Mouse (Mus musculus) adipocyte (in vitro differentiated cells): Measurements from ENCODE around the gene Kpna2.
"Not testable (repeated sequence)": the region's sequence is repeated elsewhere in the genome, so short reads cannot be mapped to it uniquely, and the experiment has no call there.

Experiments used
- DNase-seq: peaks from one replicate; pipeline ENCODE4 v3.0.0-alpha.2; 2016; ENCODE audit warnings: low spot score

Kpna2 gene

DNA sequence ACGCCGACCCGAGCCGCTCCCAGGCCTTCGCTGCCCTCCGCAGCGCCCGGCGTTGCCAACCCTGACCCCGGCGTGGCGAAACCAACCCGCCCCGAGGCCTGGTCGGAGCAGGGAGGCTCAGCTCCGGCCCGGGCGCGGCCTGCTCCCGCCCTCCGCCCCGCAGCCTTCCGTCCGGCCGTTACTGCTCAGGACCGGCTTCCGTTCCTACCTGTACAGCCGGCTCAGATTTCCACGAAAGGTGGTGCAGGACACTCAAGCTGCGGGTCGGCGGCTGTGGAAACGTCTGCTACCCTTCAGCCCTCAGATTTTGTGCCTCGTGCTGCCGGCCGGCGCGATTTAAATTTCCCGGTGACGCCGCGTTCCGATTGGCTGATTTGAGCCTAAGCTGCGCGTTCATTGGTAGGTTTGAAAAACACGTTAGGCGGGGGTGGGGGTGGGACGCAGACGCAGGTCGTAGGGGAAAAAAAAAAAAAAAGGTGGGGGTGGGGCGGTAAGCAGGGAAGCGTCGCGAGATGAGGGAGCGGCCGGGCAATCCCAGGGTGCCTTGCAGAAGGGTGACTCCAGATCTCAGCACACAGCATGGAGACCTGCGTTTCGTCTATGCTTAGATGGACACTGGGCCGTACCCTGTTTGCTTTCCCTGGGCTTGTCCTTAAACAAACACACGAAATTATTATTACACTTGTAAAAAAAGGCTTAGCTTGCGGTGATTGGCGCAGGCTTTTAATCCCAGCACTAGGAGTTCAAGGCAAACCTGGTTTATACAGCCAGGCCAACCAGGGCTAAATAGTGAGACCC is at the start of gene Kpna2:
Gene Kpna2, minus strand, starts transcription at position 391 of the 798 bp plus-strand sequence.
- peak; percentile 96 for DNase-seq

GRCm38 (mm10) chr11:107046766-107047620 is 47.7 kb upstream of the Kpna2 start:
- no peak for DNase-seq

- DNase-seq, result no peak
Measured at GRCm38 (mm10) chr11:107045546-107045945, 46.2 kb upstream of the Kpna2 start.

GRCm38 (mm10) chr11:107044321-107044720 is 45.0 kb upstream of the Kpna2 start:
- DNase-seq, result peak; percentile 84

- no peak for DNase-seq
Measured at GRCm38 (mm10) chr11:107043361-107043760, 44.0 kb upstream of the Kpna2 start.

- peak; percentile 84 for DNase-seq
Measured at GRCm38 (mm10) chr11:107041396-107041795, 42.1 kb upstream of the Kpna2 start.

GRCm38 (mm10) chr11:107039417-107039816 is 40.1 kb upstream of the Kpna2 start:
- peak; percentile 71 for DNase-seq

GRCm38 (mm10) chr11:107034085-107034810 is 34.9 kb upstream of the Kpna2 start:
- DNase-seq, result no peak

DNA sequence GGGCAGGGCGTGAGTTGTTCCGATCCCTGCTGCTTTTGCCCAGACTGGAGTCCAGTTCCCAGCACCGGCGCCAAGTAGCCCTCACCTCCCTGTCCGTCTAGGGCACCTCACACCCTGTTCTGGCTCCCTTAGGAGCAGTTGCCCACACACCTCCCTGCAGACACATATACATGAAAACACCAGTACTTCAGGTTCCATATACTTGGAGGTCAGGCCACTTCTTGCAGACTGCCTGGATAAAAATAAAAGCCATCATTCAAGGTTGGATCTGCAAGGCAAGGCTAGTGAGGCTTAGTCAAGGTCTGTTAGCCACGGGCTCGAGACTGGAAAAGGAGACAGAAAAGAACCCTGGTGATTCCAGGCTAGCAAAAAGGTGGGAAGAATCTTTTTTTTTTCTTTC is 32.3 kb upstream of the Kpna2 start:
- no peak for DNase-seq

GRCm38 (mm10) chr11:107029536-107029935 is 30.2 kb upstream of the Kpna2 start:
- no peak for DNase-seq

DNA sequence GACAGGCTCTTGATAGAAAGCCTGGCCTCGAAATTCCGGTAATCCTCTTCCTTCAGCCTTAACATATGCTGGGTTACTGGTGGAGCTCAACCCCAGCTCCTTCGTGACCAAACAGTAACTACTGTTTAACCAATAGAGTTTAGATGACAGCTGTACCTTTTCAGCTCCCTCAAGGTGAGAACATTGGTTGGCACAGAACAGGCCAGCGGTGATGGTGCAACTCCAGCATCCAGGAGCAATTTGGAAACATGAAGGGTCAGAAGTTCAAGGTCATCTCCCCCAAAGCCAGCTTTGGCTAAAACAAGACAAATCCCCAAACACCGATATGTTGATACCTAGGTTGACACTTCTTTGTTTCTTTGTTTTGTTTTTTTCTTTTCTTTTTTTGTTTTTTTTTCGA is 29.4 kb upstream of the Kpna2 start:
- no peak for DNase-seq

- DNase-seq, result no peak
Measured at GRCm38 (mm10) chr11:107028275-107028618, 28.9 kb upstream of the Kpna2 start.

DNA sequence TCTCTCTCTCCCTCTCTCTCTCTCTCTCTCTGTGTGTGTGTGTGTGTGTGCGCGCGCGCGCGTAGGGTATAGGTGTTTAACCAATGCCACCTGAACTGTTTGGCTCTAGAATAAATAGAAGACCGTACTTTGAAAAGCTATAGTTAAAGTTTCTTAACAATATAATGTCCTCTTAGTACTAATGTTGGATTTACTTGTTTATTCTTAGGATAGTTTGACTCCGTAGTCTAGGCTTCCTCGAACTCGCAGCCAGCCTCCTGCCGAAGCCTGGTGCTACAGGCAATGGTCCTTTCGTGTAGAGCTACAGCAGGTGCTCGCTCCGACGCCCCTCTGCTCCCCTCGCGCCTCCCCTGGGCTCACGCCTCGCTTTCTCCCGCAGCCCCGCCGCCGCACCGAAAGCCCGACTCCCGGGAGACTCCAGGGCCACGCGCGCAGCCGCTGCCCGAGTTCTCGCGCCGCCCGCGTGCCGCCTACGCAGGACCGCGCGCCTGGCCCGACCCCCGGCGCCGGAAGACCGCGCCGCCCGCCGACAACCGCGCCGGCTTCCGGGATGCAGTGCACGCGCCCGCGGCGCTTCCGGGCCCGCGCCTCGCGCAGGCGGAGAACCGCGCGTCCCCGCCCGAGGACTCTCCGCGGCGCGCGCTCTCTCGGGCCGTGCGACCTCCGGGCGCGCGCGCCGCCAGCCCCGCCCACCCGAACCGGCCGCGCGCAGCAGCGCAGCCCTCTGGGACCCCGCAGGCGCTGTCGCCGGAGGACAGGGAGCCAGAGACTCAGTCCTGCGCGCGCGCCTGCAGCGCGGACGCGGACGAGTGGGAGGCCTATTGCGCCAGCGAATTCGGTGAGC is 28.3 kb upstream of the Kpna2 start:
- DNase-seq, result peak; percentile 76

- DNase-seq, result no peak
Measured at GRCm38 (mm10) chr11:107026554-107027430, 27.5 kb upstream of the Kpna2 start.

- no peak for DNase-seq
Measured at GRCm38 (mm10) chr11:107025411-107026321, 26.3 kb upstream of the Kpna2 start, which contains the start of gene 1810010H24Rik. 1810010H24Rik (plus strand) TSS chr11:107025681.

- DNase-seq, result no peak
Measured at GRCm38 (mm10) chr11:107024406-107024805, 25.1 kb upstream of the Kpna2 start.

DNA sequence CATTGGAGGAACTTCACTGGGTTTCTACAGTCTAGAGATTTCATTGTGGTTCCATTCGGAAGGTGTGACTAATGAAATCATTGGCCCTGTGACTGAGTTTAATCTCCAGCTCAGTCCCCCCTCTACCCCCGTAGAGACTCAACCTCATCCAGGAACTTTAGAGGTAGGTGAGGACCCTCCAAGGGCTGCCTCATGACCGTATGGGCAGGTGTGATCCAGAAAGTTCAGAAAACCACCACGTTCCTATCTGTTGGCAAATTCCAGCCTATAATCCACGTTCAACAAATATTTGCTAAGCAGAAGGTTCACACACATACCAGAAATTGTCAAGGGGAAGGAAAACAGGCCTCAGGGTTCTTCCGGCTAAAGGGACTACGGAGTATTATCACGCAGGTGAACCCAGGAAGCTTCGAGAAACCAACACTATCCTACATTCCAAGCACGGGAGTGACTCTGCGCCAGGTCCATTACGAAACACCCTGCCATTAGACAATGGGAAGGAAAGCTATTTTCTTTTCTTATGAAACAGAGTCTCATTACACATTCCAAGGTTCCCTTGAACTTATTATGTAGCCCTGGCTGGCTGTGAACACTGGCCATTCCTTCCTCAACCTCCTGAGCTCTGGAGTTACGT is 22.8 kb upstream of the Kpna2 start:
- no peak for DNase-seq

GRCm38 (mm10) chr11:107019722-107020121 is 20.4 kb upstream of the Kpna2 start:
- DNase-seq, result not testable (repeated sequence)

- no peak for DNase-seq
Measured at GRCm38 (mm10) chr11:107019318-107019717, 20.0 kb upstream of the Kpna2 start.
